Mouse (Mus musculus) cortical plate, adult 2 months (tissue): ENCODE data around the gene Nfat5.

ENCODE experiments used
- CTCF ChIP-seq: fragments of 200-500 bp; IDR thresholded peaks from 2 replicates; pipeline ENCODE4 v1.5.1; 2011; ENCODE audit warnings: mild to moderate bottlenecking, control low read depth, low read length; ENCODE audit not compliant: insufficient read depth; ENCODE audit errors: extremely low read depth
- POLR2A ChIP-seq: fragments of 200-500 bp; IDR thresholded peaks from 2 replicates; pipeline ENCODE4 v1.6.1; 2011; ENCODE audit warnings: mild to moderate bottlenecking, low read length, control low read depth; ENCODE audit not compliant: insufficient read depth; ENCODE audit errors: extremely low read depth

DNA sequence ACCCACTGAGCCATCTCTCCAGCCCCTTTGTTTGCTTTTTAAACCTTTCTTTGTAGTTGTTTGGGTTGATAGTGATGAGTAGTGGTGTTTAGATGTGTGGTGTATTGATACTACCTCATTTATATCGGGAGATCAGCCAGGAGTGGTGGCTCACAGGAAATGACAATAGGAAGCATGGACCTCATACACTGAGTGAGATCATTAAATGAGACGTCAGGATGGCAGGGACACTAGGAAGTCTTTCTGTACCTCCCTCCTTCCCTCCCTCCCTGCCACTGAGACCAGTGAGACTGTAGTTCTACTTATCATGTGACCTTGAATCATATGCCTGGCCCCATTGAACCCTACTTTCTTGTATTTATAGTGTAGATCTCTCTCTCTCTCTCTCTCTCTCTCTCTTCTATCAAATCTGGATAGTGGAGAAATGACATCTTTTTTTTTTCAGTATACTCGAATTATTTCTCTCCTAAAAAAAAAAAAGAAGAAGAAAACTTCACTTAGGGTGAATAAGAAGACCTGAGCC lies 23.6 kb upstream of the Nfat5 start:
- TF ChIP-seq POLR2A (no peak), CTCF (no peak)
